Mouse (Mus musculus): ENCODE results near the gene Dcaf11.
A peak's percentile ranks its signal among the peaks of the same experiment; 100 is the strongest.

The Dcaf11 gene

DNA sequence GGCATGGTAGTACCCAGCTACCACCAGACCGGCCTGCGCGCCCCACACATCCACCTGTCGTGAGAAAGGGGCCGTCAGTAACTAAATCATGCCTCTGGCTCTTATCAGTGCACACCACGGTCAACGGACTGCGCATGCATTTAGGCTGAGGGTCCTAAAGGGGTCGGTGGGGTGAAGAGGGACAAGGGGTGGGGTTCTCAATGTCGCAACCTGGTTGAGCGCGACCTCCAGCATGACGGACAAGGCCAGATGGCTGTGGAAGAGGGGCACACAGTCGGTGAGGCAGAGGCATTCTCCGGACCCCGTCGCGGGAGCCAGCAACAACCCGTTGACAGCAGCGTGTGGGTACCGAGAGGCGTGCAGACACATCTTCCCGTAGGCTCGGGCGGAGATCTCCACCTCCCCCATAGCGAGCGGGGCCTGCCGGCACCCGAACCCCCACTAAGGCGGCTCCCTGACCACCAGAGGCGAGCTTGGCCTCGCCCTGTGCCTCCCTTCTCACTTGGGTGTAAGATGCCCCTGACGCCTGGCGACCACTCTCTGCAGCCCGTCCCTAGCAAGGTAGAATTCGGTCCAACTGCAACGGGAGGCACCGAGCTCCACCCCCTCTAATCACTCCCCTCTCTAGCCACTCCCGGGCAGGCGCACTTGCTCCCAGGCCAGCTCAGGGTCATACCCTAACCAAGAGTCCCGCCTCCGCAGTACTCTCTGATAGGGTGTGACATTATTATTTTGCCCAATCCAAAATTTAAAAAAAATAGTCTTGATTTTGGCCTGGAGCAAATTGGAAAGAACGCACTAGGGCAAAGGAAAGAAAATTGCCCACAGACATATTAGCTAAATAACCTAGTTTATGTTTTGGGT is 25.1 kb downstream of the Dcaf11 start, which contains the start of gene Emc9:
Gene Emc9, minus strand, starts transcription at position 601 of the 864 bp plus-strand sequence.
- DNase-seq (ENCODE audit: low spot score), result peak; percentile 64

GRCm38 (mm10) chr14:55585566-55585960 is 25.8 kb downstream of the Dcaf11 start:
- no peak for DNase-seq (ENCODE audit: low spot score)

GRCm38 (mm10) chr14:55586149-55586548 is 26.3 kb downstream of the Dcaf11 start:
- no peak for DNase-seq (ENCODE audit: low spot score)

DNA sequence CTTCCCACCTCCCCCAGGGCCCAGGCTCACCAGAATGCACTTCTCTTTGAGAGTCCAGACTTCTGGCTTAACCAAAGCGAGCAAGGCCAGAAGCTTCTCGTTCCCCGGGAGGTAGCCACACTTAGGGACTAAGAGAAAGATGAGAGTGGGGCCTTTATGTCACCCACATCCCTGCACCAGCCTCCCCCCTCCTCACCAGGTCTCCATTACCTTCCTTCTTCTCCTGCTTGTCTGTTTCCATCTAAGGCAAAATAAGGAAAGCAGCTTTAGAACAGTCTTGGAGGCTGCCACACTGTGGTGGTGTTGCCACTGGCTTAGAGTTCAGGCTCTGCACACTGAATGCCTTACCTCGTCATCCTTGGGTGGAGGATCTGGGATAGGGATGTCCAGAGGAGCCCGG is 29.5 kb downstream of the Dcaf11 start:
- no peak for DNase-seq (ENCODE audit: low spot score)

DNA sequence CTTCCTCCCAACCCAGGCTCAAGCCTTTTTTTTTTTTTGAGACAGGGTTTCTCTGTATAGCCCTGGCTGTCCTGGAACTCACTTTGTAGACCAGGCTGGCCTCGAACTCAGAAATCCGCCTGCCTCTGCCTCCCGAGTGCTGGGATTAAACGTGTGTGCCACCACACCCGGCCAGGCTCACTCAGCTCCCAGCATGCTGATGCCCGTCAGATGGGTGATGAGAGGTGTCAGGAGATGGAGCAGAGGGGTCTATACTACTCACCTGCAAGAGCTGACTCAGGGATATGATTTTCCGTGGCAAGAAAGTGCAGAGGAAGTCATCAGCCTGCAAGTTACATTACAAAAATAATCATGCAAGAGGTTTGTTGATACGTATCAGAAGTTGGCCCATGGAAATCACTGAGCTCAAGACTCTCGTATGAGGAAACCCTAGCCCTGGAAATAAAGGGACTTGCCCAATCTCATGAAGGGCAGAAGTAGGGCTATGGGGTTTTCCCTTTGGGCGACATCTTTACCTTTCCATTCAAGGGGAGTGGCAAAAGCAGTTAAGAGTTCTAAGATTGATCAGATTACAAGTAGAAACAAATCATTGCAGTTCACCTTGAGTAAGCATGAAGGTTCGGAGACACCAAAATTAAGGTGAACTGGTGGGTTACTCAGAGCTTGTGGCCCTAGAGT is 30.1 kb downstream of the Dcaf11 start:
- DNase-seq (ENCODE audit: low spot score), result no peak

DNA sequence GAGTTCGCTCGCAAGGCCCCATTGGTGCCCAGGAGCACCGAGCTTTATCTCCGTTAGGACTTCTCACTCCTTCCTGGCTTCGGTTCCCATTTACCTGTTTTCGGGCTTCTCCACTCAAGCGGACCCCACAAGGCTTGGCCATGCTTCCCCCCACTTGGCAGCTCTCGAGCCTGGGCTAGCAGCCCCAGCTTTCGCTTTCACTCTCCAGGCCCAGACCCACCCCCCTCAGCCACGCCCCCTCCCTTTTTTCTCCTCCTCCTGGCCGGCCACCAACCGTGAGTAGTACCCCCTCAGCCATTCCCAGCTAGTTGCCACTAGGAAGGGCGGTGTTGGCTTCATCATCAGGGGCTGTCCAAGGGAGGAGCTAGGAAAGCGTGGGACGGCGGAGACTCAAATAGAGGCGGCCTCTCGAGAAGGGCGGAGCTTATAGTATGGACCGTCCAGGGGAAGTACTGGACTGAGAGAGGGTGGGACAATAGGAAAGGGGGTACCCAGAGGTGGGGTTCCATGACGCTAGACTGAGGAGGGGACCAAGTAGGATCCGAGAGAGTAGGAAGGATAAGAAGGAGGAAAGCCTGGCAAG is 31.0 kb downstream of the Dcaf11 start, which contains the start of gene Psme2:
Gene Psme2, minus strand, starts transcription at position 366 of the 583 bp plus-strand sequence.
- peak; percentile 82 for DNase-seq (ENCODE audit: low spot score)

GRCm38 (mm10) chr14:55591331-55591891 is 31.6 kb downstream of the Dcaf11 start, which contains the start of gene Rnf31:
Gene Rnf31 (plus strand): TSS chr14:55591708.
- DNase-seq (ENCODE audit: low spot score), result peak; percentile 82

GRCm38 (mm10) chr14:55592226-55592625 is 32.4 kb downstream of the Dcaf11 start:
- no peak for DNase-seq (ENCODE audit: low spot score)

DNA sequence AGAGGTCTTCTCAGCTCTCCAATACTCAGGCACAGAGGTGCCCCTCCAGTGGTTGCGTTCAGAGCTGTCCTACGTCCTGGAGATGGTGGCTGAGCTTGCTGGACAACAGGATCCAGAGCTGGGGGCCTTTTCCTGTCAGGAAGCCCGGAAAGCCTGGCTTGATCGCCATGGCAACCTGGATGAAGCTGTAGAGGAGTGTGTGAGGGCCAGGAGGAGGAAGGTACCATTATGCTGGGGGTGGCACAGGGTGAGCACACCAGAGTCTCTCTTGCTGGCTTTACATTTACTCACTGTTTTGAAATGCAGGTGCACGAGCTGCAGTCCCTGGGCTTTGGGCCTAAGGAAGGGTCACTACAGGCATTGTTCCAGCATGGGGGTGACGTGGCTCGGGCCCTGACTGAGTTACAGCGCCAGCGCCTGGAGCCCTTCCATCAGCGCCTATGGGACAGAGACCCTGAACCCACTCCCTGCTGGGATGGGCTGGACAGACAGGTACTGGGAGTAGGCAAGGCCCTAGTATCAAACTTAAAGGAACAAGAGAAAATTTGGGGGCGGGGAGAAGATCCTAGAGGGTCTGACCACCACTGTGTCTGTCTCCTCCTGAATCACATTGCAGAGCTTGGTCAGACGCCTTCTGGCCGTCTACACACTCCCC is 36.4 kb downstream of the Dcaf11 start:
- no peak for DNase-seq (ENCODE audit: low spot score)

DNA sequence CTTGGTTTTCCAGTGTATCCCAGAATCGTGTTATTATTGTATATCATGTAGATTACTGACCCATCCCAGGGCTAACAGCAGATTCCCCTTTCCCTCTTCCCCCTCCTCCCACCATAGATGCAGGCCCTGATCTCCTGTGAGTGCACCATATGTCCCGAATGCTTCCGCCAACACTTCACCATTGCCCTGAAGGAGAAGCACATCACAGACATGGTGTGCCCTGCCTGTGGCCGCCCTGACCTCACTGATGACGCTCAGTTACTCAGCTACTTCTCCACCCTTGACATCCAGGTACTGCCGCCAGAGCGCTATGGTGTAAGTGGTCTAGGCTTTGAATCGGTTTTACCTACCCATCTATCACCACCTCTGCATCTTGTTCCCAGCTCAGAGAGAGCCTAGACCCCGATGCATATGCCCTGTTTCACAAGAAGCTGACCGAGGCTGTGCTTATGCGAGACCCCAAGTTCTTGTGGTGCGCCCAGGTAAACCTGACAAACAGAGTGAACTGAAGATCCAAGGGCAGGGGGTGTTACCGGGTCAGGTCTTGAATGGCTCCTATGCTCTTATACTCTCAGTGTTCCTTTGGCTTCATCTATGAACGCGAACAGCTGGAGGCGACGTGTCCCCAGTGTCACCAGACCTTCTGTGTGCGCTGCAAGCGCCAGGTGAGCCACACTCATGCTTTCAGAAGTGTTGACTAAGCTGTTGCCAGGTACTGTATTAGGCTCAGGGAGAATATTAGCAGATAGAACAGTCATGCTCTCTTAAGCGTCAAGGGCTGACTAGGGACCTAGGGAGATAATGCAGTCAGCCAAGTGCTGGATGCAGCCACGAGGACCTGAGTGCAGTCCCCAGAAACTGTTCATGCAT is 39.0 kb downstream of the Dcaf11 start:
- no peak for DNase-seq (ENCODE audit: low spot score)

GRCm38 (mm10) chr14:55603271-55603632 is 43.4 kb downstream of the Dcaf11 start, which contains the start of gene Irf9:
Gene Irf9 (plus strand): TSS chr14:55603571.
- DNase-seq (ENCODE audit: low spot score), result no peak

DNA sequence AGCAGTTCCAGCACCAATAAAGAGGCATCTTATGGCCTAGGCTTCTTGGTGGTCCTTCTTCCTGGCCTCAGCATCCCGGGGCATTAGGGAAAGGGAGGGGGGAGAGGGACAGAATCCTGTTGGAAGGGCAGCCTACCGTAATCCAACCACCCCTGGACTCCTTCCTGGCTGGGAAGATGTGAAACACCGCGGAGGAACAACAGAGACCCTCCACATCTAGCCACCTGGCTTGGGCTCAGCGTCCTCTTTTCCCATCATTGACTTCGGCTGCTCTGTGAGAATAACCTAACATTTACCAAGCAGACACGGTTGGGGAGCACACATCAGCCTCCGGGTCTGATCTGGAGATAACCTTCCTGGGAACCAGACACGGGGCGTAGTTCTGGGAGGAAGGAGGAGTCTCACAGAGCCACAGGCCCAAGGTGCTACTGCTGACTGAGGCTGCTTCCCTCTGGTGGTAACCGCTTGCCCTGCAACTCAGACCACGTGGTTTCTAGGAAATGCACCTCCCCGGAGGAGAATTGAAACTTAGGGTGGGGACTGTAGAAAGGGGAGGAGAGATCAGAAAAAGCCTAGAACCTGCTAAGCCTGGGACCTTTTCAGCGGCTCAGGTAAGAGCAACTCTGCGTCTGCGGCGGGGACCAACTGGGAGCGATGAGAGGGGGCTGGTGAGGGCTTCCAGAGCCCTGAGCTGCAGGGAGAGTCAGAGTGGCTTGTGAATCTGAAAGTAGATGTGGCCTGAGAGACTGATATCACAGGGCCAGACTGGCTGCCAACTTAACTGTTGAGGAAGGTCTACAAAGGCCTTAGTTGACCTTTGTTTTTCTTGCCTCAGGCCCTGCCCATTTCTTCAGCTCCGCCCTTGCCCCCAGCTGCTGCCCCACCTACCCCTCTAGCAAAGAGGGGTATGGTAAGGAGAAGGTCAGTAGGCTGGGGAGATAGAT is 44.1 kb downstream of the Dcaf11 start:
- DNase-seq (ENCODE audit: low spot score), result peak; percentile 84

- no peak for DNase-seq (ENCODE audit: low spot score)
Observed at GRCm38 (mm10) chr14:55604823-55605222, 45.0 kb downstream of the Dcaf11 start.

DNA sequence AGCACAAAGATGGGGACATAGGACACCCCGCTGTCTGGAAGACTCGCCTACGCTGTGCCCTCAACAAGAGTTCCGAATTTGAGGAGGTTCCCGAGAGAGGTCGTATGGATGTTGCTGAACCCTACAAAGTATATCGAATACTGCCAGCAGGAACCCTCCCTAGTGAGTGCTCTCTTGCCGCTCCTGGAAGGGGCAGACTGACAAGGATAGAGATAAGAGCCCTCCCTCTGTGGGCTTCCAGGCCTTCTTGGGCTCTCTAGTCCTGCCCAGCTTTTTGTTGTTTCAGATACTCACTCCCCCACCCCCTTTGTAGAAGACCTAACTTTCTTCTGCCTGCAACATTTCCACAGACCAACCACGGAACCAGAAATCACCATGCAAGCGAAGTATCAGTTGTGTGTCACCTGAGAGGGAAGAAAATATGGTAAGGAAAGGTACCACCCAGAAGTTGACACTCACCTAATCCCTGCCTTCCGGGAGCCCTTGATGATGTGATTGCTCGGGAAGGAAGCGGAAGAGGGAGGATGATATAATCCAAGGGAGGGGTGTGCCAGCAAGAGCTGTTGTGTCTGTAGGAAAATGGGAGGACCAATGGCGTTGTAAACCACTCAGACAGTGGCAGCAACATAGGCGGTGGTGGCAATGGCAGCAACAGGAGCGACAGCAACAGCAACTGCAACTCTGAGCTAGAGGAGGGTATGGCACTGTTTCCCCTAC is 46.1 kb downstream of the Dcaf11 start:
- DNase-seq (ENCODE audit: low spot score), result no peak

- DNase-seq (ENCODE audit: low spot score), result no peak
Observed at GRCm38 (mm10) chr14:55608339-55608738, 48.5 kb downstream of the Dcaf11 start.

GRCm38 (mm10) chr14:55613346-55613745 is 53.5 kb downstream of the Dcaf11 start:
- no peak for DNase-seq (ENCODE audit: low spot score)

DNA sequence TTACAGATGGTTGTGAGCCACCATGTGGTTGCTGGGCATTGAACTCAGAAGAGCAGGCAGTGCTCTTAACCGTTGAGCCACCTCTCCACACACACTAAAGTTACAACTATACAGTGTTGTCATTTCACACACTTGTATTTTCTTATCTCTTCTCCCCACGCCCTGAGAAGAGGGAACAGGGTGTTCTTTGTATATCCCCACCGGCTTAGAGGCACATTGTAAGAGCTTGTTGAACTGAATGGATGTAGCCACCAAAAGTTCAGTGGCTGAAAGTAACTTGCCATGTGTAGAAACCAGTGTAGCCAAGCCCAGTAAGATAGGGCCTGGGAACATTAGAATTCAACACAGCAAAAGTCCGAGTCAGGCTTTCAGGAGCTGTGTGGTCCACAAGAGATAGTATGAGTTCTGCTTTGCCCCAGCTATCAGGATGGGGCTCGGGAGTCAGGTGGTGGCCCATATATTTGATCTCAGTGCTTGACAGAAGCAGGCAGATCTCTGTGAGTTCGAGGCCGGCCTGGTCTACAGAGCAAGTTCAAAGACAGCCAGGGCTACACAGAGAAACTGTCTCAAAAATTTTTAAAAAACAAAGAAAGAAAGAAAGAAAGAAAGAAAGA is 54.9 kb downstream of the Dcaf11 start:
- no peak for DNase-seq (ENCODE audit: low spot score)

GRCm38 (mm10) chr14:55615876-55616275 is 56.1 kb downstream of the Dcaf11 start:
- no peak for DNase-seq (ENCODE audit: low spot score)

DNA sequence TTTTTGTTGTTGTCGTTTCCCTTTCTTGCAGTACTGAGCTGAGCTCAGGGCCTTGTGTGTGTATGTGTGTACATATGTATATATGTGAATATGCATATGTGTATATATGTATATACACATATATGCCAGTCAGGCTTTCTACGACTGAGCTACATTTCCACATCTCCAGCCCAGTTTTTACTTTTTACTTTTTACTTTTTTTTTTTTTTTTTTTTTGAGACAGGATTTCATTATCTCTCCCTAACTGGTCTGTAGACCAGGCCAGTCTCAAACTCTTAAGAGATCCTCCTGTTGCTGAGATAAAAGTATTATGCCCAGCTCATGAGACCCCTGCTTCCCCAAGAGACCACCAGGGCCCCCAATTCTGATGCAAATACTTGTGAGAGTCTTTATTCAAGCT is 57.0 kb downstream of the Dcaf11 start:
- no peak for DNase-seq (ENCODE audit: low spot score)

All from urinary bladder, postnatal 25 days (tissue).